Mouse (Mus musculus): Measurements from ENCODE around the gene Fkbp7.

DNA sequence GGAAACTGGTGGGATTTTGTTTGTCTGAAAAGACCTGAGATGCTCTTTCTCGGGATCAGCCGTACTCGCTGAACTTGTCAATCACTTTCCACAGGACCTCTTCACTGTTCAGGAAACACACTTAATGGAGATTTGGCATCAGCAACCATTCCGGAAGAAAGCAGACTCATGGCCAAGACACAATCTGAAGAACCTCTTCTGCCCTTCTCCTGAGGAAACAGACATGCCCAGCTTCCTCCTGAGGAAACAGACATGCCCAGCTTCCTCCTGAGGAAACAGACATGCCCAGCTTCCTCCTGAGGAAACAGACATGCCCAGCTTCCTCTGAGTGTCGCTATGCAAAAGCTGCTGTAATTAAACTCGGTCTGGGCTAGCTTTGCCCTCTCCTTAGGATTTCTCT is 22.4 kb upstream of the Fkbp7 start:
- no peak for TF ChIP-seq CTCF (IDR thresholded peaks at IDR 0.05; ENCODE audit: low read depth)
- TF ChIP-seq EP300 (optimal IDR thresholded peaks at IDR 0.05) = no peak

Data from stomach, postnatal 0 days (tissue).